Mouse (Mus musculus) small intestine, adult 2 months (tissue): ENCODE results near the gene Rpl12.

ENCODE experiments used
- CTCF ChIP-seq: fragments of 200-500 bp; IDR thresholded peaks from 2 replicates; pipeline ENCODE4 v1.5.1; 2012; ENCODE audit warnings: low read depth, mild to moderate bottlenecking, control low read depth, inconsistent platforms, low read length, moderate library complexity, mixed read lengths; ENCODE audit not compliant: insufficient replicate concordance, insufficient read length; ENCODE audit errors: extremely low read depth
- POLR2A ChIP-seq: fragments of 200-500 bp; IDR thresholded peaks from 2 replicates; pipeline ENCODE4 v1.6.1; 2012; ENCODE audit warnings: low read depth, mild to moderate bottlenecking, control low read depth, inconsistent platforms, low read length, moderate library complexity

DNA sequence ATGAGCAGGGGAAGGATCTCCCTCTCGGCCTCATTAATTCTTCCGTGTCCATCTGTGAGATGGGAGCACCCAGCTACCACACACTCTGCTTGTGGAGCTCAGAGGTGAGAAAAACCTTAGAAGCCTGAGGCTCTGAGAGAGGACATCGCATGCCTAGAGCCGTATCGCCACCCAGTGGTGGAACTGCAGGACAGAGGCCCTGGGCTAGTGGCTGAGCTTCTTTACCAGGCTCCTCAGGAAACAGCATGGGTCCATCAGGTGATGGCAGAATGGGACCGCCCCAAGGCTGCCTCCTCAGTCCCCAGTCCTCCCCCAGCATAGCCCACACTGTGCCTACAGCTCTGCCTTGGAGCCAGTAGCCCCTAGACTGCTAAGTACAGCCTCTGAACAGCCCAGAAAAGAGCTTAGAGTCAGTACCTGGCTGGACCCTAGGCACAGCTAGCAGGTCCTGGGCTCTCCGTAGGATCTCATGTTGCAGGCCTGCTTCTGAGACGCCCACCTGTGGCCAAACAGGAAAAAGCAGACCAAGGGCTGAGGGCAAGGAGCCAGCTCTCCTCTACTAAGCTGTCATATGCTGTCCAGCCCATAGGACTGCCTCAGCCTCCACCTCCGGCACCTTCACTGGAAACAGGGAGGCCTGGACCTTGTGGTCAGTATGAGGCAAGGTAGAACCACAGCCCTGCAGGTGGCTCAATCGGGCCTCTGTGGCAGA, 33.0 kb upstream of the Rpl12 start:
- TF ChIP-seq CTCF (peak; percentile 70; the same call in 1 of the 2 replicates), POLR2A (no peak)
